Mouse (Mus musculus) myocyte (in vitro differentiated cells): Measurements from ENCODE around the gene Uap1l1. TPM values are rescaled to one million over a fixed set of nuclear protein-coding genes. Genes with fewer than 3 reads are reported as not detected.

Experiments used
- H3K27me3 ChIP-seq: one replicate; pipeline ENCODE4 v1.6.1; 2011; ENCODE audit not compliant: control insufficient read depth, insufficient read depth, insufficient read length
- H3K36me3 ChIP-seq: one replicate; pipeline ENCODE4 v1.6.1; 2011; ENCODE audit not compliant: control insufficient read depth, insufficient read depth
- H3K4me2 ChIP-seq: one replicate; pipeline ENCODE4 v1.6.1; 2011; ENCODE audit warnings: low read depth, control low read depth
- H3K4me3 ChIP-seq: one replicate; pipeline ENCODE4 v1.5.1; 2011; ENCODE audit warnings: mild to moderate bottlenecking, control low read depth, moderate library complexity
- H3K79me2 ChIP-seq: one replicate; pipeline ENCODE4 v1.6.1; 2011; ENCODE audit not compliant: control insufficient read depth, insufficient read depth
- H3ac ChIP-seq: one replicate; pipeline ENCODE4 v1.6.1; 2011; ENCODE audit not compliant: control insufficient read depth, insufficient read length
- CEBPB ChIP-seq: IDR thresholded peaks from 2 replicates; pipeline ENCODE4 v1.6.1; 2011; ENCODE audit warnings: mild to moderate bottlenecking, moderate library complexity; ENCODE audit not compliant: poor library complexity, insufficient read depth, severe bottlenecking
- E2F4 ChIP-seq: IDR thresholded peaks from one replicate; pipeline ENCODE4 v1.6.1; 2011; ENCODE audit warnings: mild to moderate bottlenecking, control low read depth, moderate library complexity; ENCODE audit not compliant: insufficient read depth
- MAX ChIP-seq: IDR thresholded peaks from one replicate; pipeline ENCODE4 v1.6.1; 2011; ENCODE audit warnings: low read depth, mild to moderate bottlenecking, control low read depth
- MYOD1 ChIP-seq, 3 experiments: IDR thresholded peaks; one replicate each; pipeline ENCODE4 v1.6.1; 2011; ENCODE audit warnings: control low read depth in 2 of 3, low read depth in 2 of 3, mild to moderate bottlenecking in 2 of 3, moderate library complexity in 1 of 3; ENCODE audit not compliant: insufficient read length in 2 of 3, control insufficient read depth in 1 of 3
- MYOG ChIP-seq, 3 experiments: IDR thresholded peaks; one replicate each; pipeline ENCODE4 v1.6.1; 2011; ENCODE audit warnings: control low read depth in 2 of 3, low read depth in 2 of 3, mild to moderate bottlenecking in 2 of 3; ENCODE audit not compliant: insufficient read length in 2 of 3, control insufficient read depth in 1 of 3, insufficient read depth in 1 of 3
- POLR2A ChIP-seq: IDR thresholded peaks from one replicate; pipeline ENCODE4 v1.6.1; 2011; ENCODE audit warnings: low read depth, mild to moderate bottlenecking, control low read depth, moderate library complexity; ENCODE audit not compliant: insufficient read length
- POLR2AphosphoS2 ChIP-seq: IDR thresholded peaks from one replicate; pipeline ENCODE4 v1.6.1; 2011; ENCODE audit warnings: low read depth, control low read depth; ENCODE audit not compliant: insufficient read length
- REST ChIP-seq: IDR thresholded peaks from one replicate; pipeline ENCODE4 v1.6.1; 2011; ENCODE audit warnings: mild to moderate bottlenecking, control low read depth, moderate library complexity; ENCODE audit not compliant: insufficient read depth, insufficient read length
- SRF ChIP-seq: IDR thresholded peaks from one replicate; pipeline ENCODE4 v1.6.1; 2011; ENCODE audit warnings: low read depth; ENCODE audit not compliant: control insufficient read depth, insufficient read length
- TCF12 ChIP-seq: IDR thresholded peaks from one replicate; pipeline ENCODE4 v1.6.1; 2011; ENCODE audit warnings: mild to moderate bottlenecking, control low read depth; ENCODE audit not compliant: poor library complexity, insufficient read depth, severe bottlenecking
- TCF3 ChIP-seq: IDR thresholded peaks from one replicate; pipeline ENCODE4 v1.6.1; 2011; ENCODE audit warnings: low read depth, control low read depth; ENCODE audit not compliant: insufficient read length
- USF1 ChIP-seq: IDR thresholded peaks from one replicate; pipeline ENCODE4 v1.6.1; 2011; ENCODE audit warnings: low read depth, mild to moderate bottlenecking, control low read depth, moderate library complexity
- polyA plus RNA-seq: library from polyadenylated mRNA; unstranded; fragments of >200 nt; fragmentation: generic; extraction: Trizol; gene quantifications from one replicate; pipeline ENCODE4 v1.2.1, GENCODE M21; 2012; ENCODE audit warnings: missing spikeins

Uap1l1 gene
- polyA plus RNA-seq, 1 experiment, result 68.3 TPM

DNA sequence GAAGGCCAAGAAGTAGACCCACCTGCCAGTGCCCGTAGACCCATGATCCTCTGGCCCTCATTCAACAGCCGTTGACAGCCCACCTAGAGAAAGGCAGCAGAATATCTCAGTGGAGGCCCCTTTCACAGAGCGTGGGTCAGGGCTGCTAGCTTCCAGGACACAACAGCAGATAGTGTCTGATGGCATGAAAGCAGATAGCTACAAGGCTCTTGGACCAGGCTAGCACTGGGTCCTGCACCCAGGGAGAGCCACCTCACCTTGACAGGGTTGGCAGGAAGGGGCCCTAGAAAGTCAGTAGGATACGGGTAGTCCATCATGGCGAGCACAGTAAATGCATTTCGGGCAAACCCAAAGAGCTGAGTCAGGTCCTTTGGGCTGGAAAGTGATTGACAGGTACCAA, 11.3 kb downstream of the Uap1l1 start:
- Histone ChIP-seq H3K4me2 (no peak overlapping the region), H3ac (no peak overlapping the region), H3K4me3 (no peak overlapping the region), H3K36me3 (peaks cover 28% of the 10 kb centered on the region), H3K79me2 (no peaks in the 10 kb centered on the region), H3K27me3 (no peaks in the 10 kb centered on the region)
- TF ChIP-seq TCF12, result no peak
- no peak for TF ChIP-seq MYOD1 (IDR thresholded peaks at IDR 0.05; ENCODE audit: control insufficient read depth in 1 of 3, insufficient read length in 2 of 3, low read depth in 2 of 3)
- no peak for TF ChIP-seq USF1
- TF ChIP-seq MYOG (IDR thresholded peaks at IDR 0.05; ENCODE audit: control insufficient read depth in 1 of 3, insufficient read depth in 1 of 3, insufficient read length in 2 of 3, low read depth in 2 of 3), result no peak
- TF ChIP-seq E2F4, result no peak
- TF ChIP-seq POLR2AphosphoS2, result no peak
- TF ChIP-seq TCF3, result no peak
- no peak for TF ChIP-seq REST
- no peak for TF ChIP-seq CEBPB
- TF ChIP-seq SRF, result no peak
- no peak for TF ChIP-seq MAX
- TF ChIP-seq POLR2A, result no peak

DNA sequence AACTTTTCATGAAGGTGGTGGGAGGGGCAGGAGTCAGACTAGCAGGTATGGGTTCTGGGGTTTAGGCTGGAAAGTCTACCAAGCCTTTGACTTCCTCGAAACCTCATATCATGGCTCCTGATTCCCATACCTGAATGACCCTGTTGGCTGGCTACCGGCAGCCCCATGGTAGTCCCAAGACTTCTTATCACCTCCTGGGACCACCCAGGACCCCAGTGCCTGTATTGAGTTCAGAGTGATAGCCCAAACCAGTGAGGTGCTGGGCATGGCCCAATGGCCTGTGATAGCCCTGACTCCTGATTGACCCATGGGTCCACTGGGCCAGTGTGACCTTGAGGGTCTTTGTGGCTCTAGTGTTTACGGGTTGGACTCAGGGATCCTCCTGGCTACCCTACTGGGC, 14.8 kb downstream of the Uap1l1 start:
- Histone ChIP-seq H3K27me3 (no peaks in the 10 kb centered on the region), H3K4me2 (no peak overlapping the region), H3K79me2 (no peaks in the 10 kb centered on the region), H3ac (no peak overlapping the region), H3K36me3 (peaks cover 39% of the 10 kb centered on the region), H3K4me3 (no peak overlapping the region)
- TF ChIP-seq POLR2AphosphoS2, result no peak
- no peak for TF ChIP-seq CEBPB

DNA sequence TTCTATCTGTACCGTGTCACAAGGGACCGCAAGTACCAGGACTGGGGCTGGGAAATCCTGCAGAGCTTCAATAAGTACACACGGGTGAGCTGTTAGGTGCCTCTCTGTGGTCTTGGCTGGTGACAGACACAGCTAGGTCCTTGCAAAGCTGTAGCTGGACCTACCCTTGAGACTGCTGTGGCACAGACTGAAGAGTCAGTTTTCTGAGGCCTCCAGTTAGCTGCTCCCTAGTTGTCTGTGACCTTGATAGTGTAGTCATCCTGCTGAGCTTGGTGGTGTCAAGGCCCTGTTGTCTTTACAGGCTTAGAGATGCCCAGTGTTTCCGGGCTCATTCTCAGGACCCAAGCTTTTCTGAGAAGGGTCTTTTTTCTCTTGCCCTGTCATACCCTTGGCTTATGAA, 16.0 kb downstream of the Uap1l1 start:
- H3K27me3 ChIP-seq, result no peaks in the 10 kb centered on the region
- no peak overlapping the region for H3K4me2 ChIP-seq
- peaks cover 42% of the 10 kb centered on the region for H3K36me3 ChIP-seq
- no peak for TF ChIP-seq POLR2AphosphoS2
- H3K4me3 ChIP-seq, result no peak overlapping the region
- H3K79me2 ChIP-seq, result no peaks in the 10 kb centered on the region
- H3ac ChIP-seq, result no peak overlapping the region

DNA sequence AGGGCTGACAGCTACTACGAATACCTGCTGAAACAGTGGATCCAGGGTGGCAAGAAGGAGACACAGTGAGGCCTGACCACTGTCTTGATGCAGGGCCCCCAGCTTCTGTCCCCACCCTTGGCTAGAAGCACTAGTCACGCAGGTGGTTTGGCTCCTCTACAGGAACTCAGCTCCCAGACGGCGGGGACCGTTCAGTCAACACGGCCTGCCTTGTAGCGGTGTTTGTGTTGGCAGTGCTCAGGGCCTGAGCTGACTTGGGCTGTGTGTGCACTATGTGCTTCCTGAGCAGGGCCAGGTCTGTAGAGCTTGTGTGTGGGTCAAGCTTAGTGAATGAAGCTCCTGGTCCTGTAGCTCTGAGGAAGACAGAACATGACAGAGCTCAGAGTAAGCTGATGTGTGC, 17.3 kb downstream of the Uap1l1 start:
- Histone ChIP-seq H3ac (no peak overlapping the region), H3K4me2 (no peak overlapping the region), H3K27me3 (no peaks in the 10 kb centered on the region), H3K79me2 (no peaks in the 10 kb centered on the region), H3K4me3 (no peak overlapping the region), H3K36me3 (peaks cover 47% of the 10 kb centered on the region)
- TF ChIP-seq POLR2AphosphoS2 (no peak), MYOG (IDR thresholded peaks at IDR 0.05; ENCODE audit: control insufficient read depth in 1 of 3, insufficient read depth in 1 of 3, insufficient read length in 2 of 3, low read depth in 2 of 3) (no peak), SRF (no peak), USF1 (no peak), CEBPB (no peak), REST (no peak), MAX (no peak), TCF3 (no peak), E2F4 (no peak)

GRCm38 (mm10) chr2:25338303-25338702, 27.2 kb downstream of the Uap1l1 start:
- no peak for TF ChIP-seq CEBPB
- no peak for TF ChIP-seq MYOG (IDR thresholded peaks at IDR 0.05; ENCODE audit: control insufficient read depth in 1 of 3, insufficient read depth in 1 of 3, insufficient read length in 2 of 3, low read depth in 2 of 3)
- Histone ChIP-seq H3K27me3 (no peaks in the 10 kb centered on the region), H3ac (no peak overlapping the region), H3K79me2 (peaks cover 6% of the 10 kb centered on the region), H3K4me3 (no peak overlapping the region), H3K36me3 (peaks cover 28% of the 10 kb centered on the region), H3K4me2 (no peak overlapping the region)

DNA sequence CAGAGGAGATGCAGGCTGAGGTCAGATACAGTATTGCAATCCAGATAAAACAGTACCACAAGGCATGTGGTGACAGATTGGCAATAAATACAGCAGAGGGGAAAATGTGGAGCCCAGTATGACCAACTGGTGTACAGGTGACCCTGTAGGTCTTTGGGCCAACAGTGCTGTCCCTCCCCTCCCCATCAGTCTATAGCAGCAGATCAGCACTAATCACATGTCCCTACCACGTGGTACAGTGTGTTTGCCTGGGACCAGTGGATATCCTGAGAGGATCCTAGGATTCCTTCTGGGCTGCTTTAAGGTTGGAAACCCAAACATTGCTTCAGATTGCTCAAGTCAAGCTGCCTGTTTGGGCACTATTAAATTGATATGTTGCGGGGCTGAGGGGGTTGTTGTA, 31.9 kb downstream of the Uap1l1 start:
- peak overlapping the region; percentile 87 for H3K4me3 ChIP-seq
- H3K36me3 ChIP-seq, result peaks cover 20% of the 10 kb centered on the region
- peaks cover 20% of the 10 kb centered on the region for H3K79me2 ChIP-seq
- TF ChIP-seq SRF (no peak), USF1 (peak; percentile 55)
- peak overlapping the region; percentile 65 for H3ac ChIP-seq
- no peaks in the 10 kb centered on the region for H3K27me3 ChIP-seq
- H3K4me2 ChIP-seq, result peak overlapping the region; percentile 100
